Mouse (Mus musculus) thymus, postnatal 36 days (tissue): ENCODE measurements around the gene Ppip5k1.

Experiments
- DNase-seq, 2 experiments: peaks; one replicate each; pipeline ENCODE4 v3.0.0; 2022; ENCODE audit warnings: mixed read lengths in 2 of 2

Ppip5k1 gene

GRCm38 (mm10) chr2:121297701-121298100 is 57.5 kb downstream of the Ppip5k1 start:
- DNase-seq: no peak

GRCm38 (mm10) chr2:121296754-121297231 is 58.4 kb downstream of the Ppip5k1 start:
- no peak for DNase-seq

- DNase-seq: peak; percentile 30 to 60
Observed at GRCm38 (mm10) chr2:121295608-121296571, 59.3 kb downstream of the Ppip5k1 start.

GRCm38 (mm10) chr2:121294753-121295607 is 60.2 kb downstream of the Ppip5k1 start:
- DNase-seq: no peak

GRCm38 (mm10) chr2:121294182-121294581 is 61.0 kb downstream of the Ppip5k1 start:
- DNase-seq: no peak

- DNase-seq: no peak
Observed at GRCm38 (mm10) chr2:121292316-121293013, 62.7 kb downstream of the Ppip5k1 start.

- DNase-seq: peak in 1 of 2 experiments; percentile 20
Observed at GRCm38 (mm10) chr2:121289730-121290540, 65.3 kb downstream of the Ppip5k1 start.

- peak; percentile 84 to 89 for DNase-seq
Observed at GRCm38 (mm10) chr2:121288901-121289729, 66.1 kb downstream of the Ppip5k1 start, which contains the start of gene Map1a. TSS of gene Map1a (plus strand) at chr2:121289600.

GRCm38 (mm10) chr2:121287850-121288249 is 67.3 kb downstream of the Ppip5k1 start:
- DNase-seq: no peak

- no peak for DNase-seq
Observed at GRCm38 (mm10) chr2:121271928-121272516, 83.2 kb downstream of the Ppip5k1 start.

- peak; percentile 92 for DNase-seq
Observed at GRCm38 (mm10) chr2:121271236-121271927, 83.8 kb downstream of the Ppip5k1 start, which contains the start of gene Trp53bp1. TSS of gene Trp53bp1 (minus strand) at chr2:121271407.

GRCm38 (mm10) chr2:121270521-121271235 is 84.5 kb downstream of the Ppip5k1 start:
- DNase-seq: no peak

- no peak for DNase-seq
Observed at GRCm38 (mm10) chr2:121268446-121268845, 86.8 kb downstream of the Ppip5k1 start.
